Mouse (Mus musculus) stomach, embryonic 16.5 days (tissue): Measurements from ENCODE around the gene Tmem255b. TPM values are rescaled to one million over a fixed set of nuclear protein-coding genes. Genes with fewer than 3 reads are reported as not detected.

ENCODE experiments used
- ATAC-seq: fragments of 200-750 bp; cut with Nextera tagmentation; 2 replicates; pipeline ENCODE4 v1.8.0; 2017; ENCODE audit warnings: moderate number of reproducible peaks, moderate TSS enrichment; ENCODE audit not compliant: insufficient read depth, low FRiP score
- H3K27ac ChIP-seq: fragments of 300-500 bp; sonication (generic); 2 replicates; pipeline ENCODE4 v1.5.1; 2014; ENCODE audit warnings: low read length
- H3K27me3 ChIP-seq: fragments of 300-500 bp; sonication (generic); 2 replicates; pipeline ENCODE4 v1.6.1; 2014; ENCODE audit warnings: low read length, control low read depth, mixed read lengths; ENCODE audit not compliant: control insufficient read depth, insufficient read depth
- H3K36me3 ChIP-seq: fragments of 300-500 bp; sonication (generic); 2 replicates; pipeline ENCODE4 v1.6.1; 2014; ENCODE audit warnings: low read length; ENCODE audit not compliant: control insufficient read depth, insufficient read depth
- H3K4me1 ChIP-seq: fragments of 300-500 bp; sonication (generic); 2 replicates; pipeline ENCODE4 v1.6.1; 2014; ENCODE audit warnings: low read length, control low read depth, mixed read lengths; ENCODE audit not compliant: control insufficient read depth, insufficient read depth
- H3K4me2 ChIP-seq: fragments of 300-500 bp; sonication (generic); 2 replicates; pipeline ENCODE4 v1.6.1; 2014; ENCODE audit warnings: low read depth, low read length, mixed read lengths
- H3K4me3 ChIP-seq: fragments of 300-500 bp; sonication (generic); replicated peaks from 2 replicates; pipeline ENCODE4 v1.5.1; 2014; ENCODE audit warnings: mild to moderate bottlenecking, low read length
- H3K9ac ChIP-seq: fragments of 300-500 bp; sonication (generic); 2 replicates; pipeline ENCODE4 v1.6.1; 2014; ENCODE audit warnings: low read length
- H3K9me3 ChIP-seq: fragments of 300-500 bp; sonication (generic); replicated peaks from 2 replicates; pipeline ENCODE4 v1.6.1; 2016; ENCODE audit warnings: low read length, control low read depth; ENCODE audit not compliant: control insufficient read depth
- WGBS: fragments of 180-500 bp; shearing (Covaris S2); extraction: QIAGEN DNeasy Blood & Tissue Kit; methylation state at CpG from one replicate; pipeline ENCODE4 v1.1.7; 2014; 5-methylcytosine and 5-hydroxymethylcytosine counted together
- polyA plus RNA-seq: library from polyadenylated mRNA; unstranded; fragments of >200 nt; fragmentation: Nextera tagmentation; extraction: Ambion mirVana; gene quantifications from 2 replicates; pipeline ENCODE4 v1.2.1, GENCODE M21; 2015

The Tmem255b gene
- 4.3 and 5.0 TPM in 2 replicates for polyA plus RNA-seq

DNA sequence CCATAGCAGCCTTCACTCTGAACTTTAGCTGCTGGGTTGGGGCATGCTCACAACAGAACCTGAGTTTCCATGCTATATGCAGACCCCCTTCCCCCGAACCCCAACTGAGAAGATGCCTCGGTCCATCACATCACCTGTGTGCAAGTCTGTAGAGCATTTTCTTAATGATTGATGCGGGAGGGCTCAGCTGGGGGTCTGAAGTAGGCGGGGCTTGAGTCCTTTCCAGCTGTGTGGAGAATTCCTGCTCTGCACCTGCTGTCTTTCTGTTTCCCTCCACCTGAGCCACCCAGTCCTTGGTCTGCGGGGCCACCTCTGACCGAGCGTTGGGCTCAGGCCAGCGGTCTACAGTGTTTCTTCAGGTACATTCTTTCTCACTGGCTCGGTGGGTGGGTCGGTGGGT is at the start of gene Tmem255b:
Gene Tmem255b, plus strand, starts transcription at position 301 of the 400 bp plus-strand sequence.
- no peak within 1 kb of the TSS for H3K4me2 ChIP-seq
- peaks cover 17% of the 10 kb centered on the region; the same call in 1 of the 2 replicates for H3K27me3 ChIP-seq
- ATAC-seq: no peak
- WGBS: 18% methylated on average over 10 of the region's 10 CpGs
- no peaks in the 10 kb centered on the region for H3K4me1 ChIP-seq
- no peaks in the 10 kb centered on the region for H3K9me3 ChIP-seq
- H3K4me3 ChIP-seq: peak within 1 kb of the TSS; percentile 7; the same call in 1 of the 2 replicates
- H3K27ac ChIP-seq: no peak within 1 kb of the TSS
- H3K9ac ChIP-seq: no peak within 1 kb of the TSS
- no peaks in the 10 kb centered on the region for H3K36me3 ChIP-seq

DNA sequence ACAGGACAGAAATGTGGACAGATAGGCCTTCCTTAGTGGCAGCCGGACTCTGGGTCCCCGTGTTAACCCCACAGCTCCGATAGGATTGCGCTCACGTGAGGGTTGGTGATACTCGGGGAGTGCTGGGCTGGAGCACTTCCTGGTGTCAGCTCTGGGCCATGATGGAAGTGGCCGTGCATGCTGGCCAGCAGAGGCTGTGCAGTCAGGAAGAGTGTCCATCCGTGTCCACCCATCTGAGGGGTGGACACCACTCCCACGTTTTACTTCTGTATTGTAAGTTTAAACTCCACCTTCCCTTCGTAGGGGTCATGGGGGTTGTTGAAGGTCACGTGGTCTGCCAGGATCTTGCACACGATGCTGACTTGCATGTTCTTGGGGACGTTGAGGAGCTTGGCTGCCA is 48.6 kb upstream of the Tmem255b start:
- Histone ChIP-seq H3K4me1 (no peaks in the 10 kb centered on the region), H3K27ac (no peak overlapping the region), H3K27me3 (no peaks in the 10 kb centered on the region), H3K9ac (no peak overlapping the region), H3K4me2 (no peak overlapping the region), H3K36me3 (no peaks in the 10 kb centered on the region), H3K4me3 (no peak overlapping the region), H3K9me3 (no peaks in the 10 kb centered on the region)
- ATAC-seq: no peak
- WGBS: 73% methylated on average over 13 of the region's 13 CpGs

DNA sequence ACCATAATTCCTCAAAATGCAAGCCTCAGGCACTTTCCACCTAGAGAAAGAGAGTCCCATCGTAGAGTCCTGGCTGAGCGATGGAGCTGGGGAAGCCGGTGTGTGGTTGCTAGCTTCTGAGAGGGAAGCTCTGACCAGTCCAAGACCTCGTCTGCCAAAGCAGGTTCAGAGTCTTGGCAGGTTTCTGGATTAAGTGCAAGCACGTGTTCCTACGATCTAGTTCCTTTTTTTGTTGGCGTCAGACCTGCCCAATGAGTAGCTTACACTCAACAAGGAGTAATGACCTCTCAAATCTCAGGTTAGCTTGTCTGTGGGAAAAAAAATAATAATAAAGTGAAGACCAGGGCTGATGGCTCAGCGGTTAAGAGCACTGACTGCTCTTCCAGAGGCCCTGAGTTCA is 47.3 kb upstream of the Tmem255b start:
- no peaks in the 10 kb centered on the region for H3K27me3 ChIP-seq
- H3K9ac ChIP-seq: no peak overlapping the region
- no peaks in the 10 kb centered on the region for H3K4me1 ChIP-seq
- no peaks in the 10 kb centered on the region for H3K9me3 ChIP-seq
- ATAC-seq: no peak
- WGBS: 75% methylated on average over 8 of the region's 8 CpGs
- no peaks in the 10 kb centered on the region for H3K36me3 ChIP-seq
- no peak overlapping the region for H3K4me2 ChIP-seq
- no peak overlapping the region for H3K27ac ChIP-seq
- H3K4me3 ChIP-seq: no peak overlapping the region

DNA sequence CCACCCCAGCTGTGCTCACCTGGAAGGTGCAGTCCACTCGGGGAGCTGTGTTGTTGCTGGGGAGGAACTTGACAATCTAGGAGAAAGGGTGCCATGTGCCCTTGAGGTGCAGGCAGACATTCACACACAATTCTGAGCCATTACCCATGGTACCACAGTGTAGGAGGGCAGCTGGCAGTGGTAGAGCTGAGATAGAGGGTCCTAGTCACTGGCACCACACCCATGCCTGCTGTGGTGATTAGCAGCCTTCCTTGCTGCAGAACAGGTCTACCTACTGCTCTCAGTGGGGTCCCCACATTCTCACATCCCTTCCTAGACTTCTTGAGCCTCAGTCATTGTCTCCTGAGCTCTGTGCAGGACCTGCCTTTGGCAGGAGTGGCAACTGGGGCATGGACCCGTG is 46.2 kb upstream of the Tmem255b start:
- ATAC-seq: no peak
- Histone ChIP-seq H3K36me3 (no peaks in the 10 kb centered on the region), H3K27ac (no peak overlapping the region), H3K9me3 (no peaks in the 10 kb centered on the region), H3K4me1 (no peaks in the 10 kb centered on the region), H3K9ac (no peak overlapping the region), H3K4me2 (no peak overlapping the region), H3K27me3 (no peaks in the 10 kb centered on the region), H3K4me3 (no peak overlapping the region)
- WGBS: 69% methylated on average over 2 of the region's 2 CpGs

DNA sequence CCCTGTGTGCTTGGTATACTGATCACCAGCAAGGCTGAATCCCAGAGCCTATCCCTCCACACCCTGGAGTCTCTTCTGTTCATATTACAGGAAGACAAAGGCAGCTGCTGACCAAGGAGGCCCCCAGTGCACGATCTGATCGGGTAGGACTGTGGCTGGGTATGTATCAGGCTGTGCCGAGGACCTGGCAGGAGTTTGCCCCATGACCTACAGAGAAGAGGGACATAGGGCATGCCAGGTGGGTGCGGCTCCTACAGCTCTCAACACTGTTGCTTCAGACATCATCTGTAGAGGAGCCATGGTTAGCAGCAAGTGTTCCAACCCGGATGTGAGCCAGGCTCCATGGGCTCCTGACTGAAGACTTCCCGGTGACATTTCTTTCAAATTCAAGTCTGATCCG is 41.1 kb upstream of the Tmem255b start:
- ATAC-seq: no peak
- WGBS: 82% methylated on average over 7 of the region's 7 CpGs
- no peak overlapping the region for H3K4me2 ChIP-seq

DNA sequence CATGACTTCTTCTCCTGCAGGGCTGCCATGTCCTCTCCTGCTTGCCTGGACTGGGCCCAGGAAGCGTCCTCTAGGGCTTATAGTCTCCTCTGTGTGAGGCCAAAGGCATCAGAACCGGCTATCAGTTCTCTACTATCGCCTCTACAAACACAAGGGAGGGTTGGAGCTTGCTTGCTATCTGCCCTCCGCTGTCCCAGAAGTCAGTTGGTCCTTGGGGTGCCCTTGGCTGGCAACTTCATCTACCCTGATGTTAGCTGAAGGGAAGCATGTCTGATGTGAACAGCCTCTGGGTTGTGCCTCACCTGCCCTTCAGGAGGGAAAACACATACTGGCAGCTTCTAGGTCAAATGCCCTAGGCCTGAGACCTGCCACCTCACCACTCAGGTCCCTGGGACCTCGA is 38.3 kb upstream of the Tmem255b start, which contains the start of gene Atp4b:
Gene Atp4b, minus strand, starts transcription at position 101 of the 400 bp plus-strand sequence.
- H3K4me1 ChIP-seq: no peaks in the 10 kb centered on the region
- no peaks in the 10 kb centered on the region for H3K27me3 ChIP-seq
- no peak within 1 kb of the TSS for H3K4me3 ChIP-seq
- no peaks in the 10 kb centered on the region for H3K36me3 ChIP-seq
- H3K9me3 ChIP-seq: no peaks in the 10 kb centered on the region
- H3K4me2 ChIP-seq: no peak within 1 kb of the TSS
- 69% methylated on average over 5 of the region's 5 CpGs for WGBS
- no peak for ATAC-seq
- H3K9ac ChIP-seq: no peak within 1 kb of the TSS; the same call in 1 of the 2 replicates
- H3K27ac ChIP-seq: no peak within 1 kb of the TSS

More for the DNA sequence above, 41.1 kb upstream of the Tmem255b start:
- H3K27ac ChIP-seq: no peak overlapping the region
- H3K4me1 ChIP-seq: no peaks in the 10 kb centered on the region
- no peaks in the 10 kb centered on the region for H3K27me3 ChIP-seq
- H3K9ac ChIP-seq: no peak overlapping the region
- H3K9me3 ChIP-seq: no peaks in the 10 kb centered on the region
- no peaks in the 10 kb centered on the region for H3K36me3 ChIP-seq
- no peak overlapping the region for H3K4me3 ChIP-seq

DNA sequence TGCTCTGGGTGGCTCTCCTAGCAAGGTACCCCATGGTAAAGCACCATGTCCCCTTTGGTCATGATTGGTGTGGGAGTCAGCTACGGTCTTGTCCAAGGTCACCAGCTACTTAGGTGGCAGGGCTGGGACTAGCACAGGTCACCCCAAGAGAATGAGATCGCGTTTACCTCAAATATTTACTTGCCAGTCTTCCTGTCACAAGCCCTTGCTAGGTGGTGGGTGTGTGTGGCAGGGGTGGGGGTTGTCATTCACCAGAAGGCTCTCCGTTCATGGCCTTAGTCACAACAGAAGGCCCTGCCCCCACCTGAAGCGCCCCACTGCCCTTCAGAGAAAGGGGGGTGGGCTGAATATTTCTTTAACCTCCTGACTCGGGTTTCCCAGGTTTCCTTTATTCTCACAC is 31.5 kb upstream of the Tmem255b start:
- WGBS: 53% methylated on average over 6 of the region's 6 CpGs
- no peak overlapping the region for H3K9ac ChIP-seq
- no peak overlapping the region for H3K4me2 ChIP-seq
- ATAC-seq: peak; percentile 61; the same call in 1 of the 2 replicates
- H3K4me1 ChIP-seq: no peaks in the 10 kb centered on the region
- no peak overlapping the region for H3K27ac ChIP-seq
- H3K27me3 ChIP-seq: no peaks in the 10 kb centered on the region
- no peak overlapping the region for H3K4me3 ChIP-seq
- H3K9me3 ChIP-seq: no peaks in the 10 kb centered on the region
- H3K36me3 ChIP-seq: no peaks in the 10 kb centered on the region

DNA sequence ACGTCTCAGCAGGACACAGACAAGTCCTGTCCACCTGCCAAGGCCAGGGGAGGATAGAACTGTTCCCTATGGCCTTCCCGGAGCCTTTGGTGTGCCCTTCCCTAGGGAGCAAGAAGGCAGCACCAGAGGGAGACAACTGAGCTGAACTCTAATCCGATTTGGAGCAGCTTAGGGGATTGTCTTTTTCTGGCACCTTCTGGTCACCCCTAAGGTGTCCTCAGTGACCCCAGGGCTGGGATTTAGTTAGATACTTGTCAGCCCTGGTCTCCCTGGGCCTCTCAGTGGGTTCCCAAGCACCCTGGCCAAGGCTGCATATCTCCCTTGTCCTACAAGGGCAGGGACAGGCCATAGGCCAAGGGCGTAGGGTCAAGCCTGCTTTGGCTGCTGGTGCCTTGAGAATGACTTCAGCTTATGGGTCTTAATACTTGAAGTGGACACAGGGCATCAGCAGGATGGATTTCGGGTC is 30.3 kb upstream of the Tmem255b start, which contains the start of gene Grk1:
Gene Grk1, plus strand, starts transcription at position 416 of the 466 bp plus-strand sequence.
- no peaks in the 10 kb centered on the region for H3K27me3 ChIP-seq
- no peak within 1 kb of the TSS for H3K27ac ChIP-seq
- H3K36me3 ChIP-seq: no peaks in the 10 kb centered on the region
- WGBS: 82% methylated on average over 5 of the region's 5 CpGs
- no peak for ATAC-seq
- H3K9me3 ChIP-seq: no peaks in the 10 kb centered on the region
- no peak within 1 kb of the TSS for H3K4me3 ChIP-seq
- no peak within 1 kb of the TSS for H3K9ac ChIP-seq
- no peak within 1 kb of the TSS for H3K4me2 ChIP-seq
- no peaks in the 10 kb centered on the region for H3K4me1 ChIP-seq

DNA sequence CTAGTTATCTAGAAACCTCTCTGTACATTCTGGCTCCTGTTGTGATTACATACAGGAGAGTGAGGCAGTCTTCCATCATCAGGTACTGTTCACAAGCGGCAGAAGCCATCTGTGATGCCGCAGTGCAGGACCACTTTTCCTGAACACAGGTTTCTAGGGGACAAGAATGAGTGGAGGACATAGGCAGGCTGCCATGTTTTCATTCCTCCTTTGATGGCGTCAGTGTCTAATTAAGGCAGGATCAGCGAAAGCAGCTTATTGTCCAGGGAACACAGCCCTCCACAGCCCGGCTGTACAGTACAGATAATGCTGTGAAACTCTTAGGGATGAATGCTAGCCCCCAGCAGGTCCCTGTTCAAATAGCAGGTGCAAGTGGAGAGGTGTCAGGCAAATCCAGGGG is 29.0 kb upstream of the Tmem255b start:
- Histone ChIP-seq H3K4me3 (no peak overlapping the region), H3K4me1 (no peaks in the 10 kb centered on the region), H3K27me3 (no peaks in the 10 kb centered on the region), H3K9me3 (no peaks in the 10 kb centered on the region), H3K4me2 (no peak overlapping the region), H3K9ac (no peak overlapping the region), H3K36me3 (no peaks in the 10 kb centered on the region), H3K27ac (no peak overlapping the region)
- 83% methylated on average over 5 of the region's 5 CpGs for WGBS
- no peak for ATAC-seq
